Mouse (Mus musculus) CH12.LX (cell line): ENCODE measurements around the gene Rph3al. TPM values are rescaled to one million over a fixed set of nuclear protein-coding genes. Genes with fewer than 3 reads are reported as not detected.

ENCODE experiments used
- DNase-seq: peaks from one replicate; pipeline ENCODE4 v3.0.0-alpha.2; 2013; ENCODE audit errors: extremely low read depth
- H3K27ac ChIP-seq: 2 replicates; pipeline ENCODE4 v1.5.1; 2012; ENCODE audit warnings: low read depth, mild to moderate bottlenecking, control low read depth, moderate library complexity; ENCODE audit not compliant: insufficient read depth
- H3K27me3 ChIP-seq: replicated peaks from 2 replicates; pipeline ENCODE3; 2012; ENCODE audit warnings: inconsistent platforms
- H3K36me3 ChIP-seq, 2 experiments: replicated peaks in 1 of 2; 2 replicates each; pipeline versions ENCODE3 to v1.6.1; 2012; ENCODE audit warnings: inconsistent platforms in 1 of 2, low read length in 1 of 2, mild to moderate bottlenecking in 1 of 2, mixed read lengths in 1 of 2, moderate library complexity in 1 of 2; ENCODE audit not compliant: control insufficient read depth in 1 of 2, insufficient read depth in 1 of 2
- H3K4me1 ChIP-seq, 2 experiments: 2 replicates each; pipeline ENCODE4 v1.6.1; 2012; ENCODE audit warnings: inconsistent platforms in 1 of 2, moderate library complexity in 1 of 2; ENCODE audit not compliant: insufficient read depth in 2 of 2, control insufficient read depth in 1 of 2
- H3K4me2 ChIP-seq: 2 replicates; pipeline ENCODE4 v1.6.1; 2012; ENCODE audit warnings: low read depth, mild to moderate bottlenecking, control low read depth; ENCODE audit not compliant: poor library complexity, insufficient read depth, severe bottlenecking
- H3K4me3 ChIP-seq, 3 experiments: fragments of 150-350 bp in 1 of 3; sonication (generic) in 1 of 3; replicated peaks in 1 of 3; 2 replicates each; pipeline versions ENCODE3 to v1.5.1; 2011 to 2012; ENCODE audit warnings: low read depth in 2 of 3, low read length in 2 of 3, mild to moderate bottlenecking in 2 of 3, moderate library complexity in 2 of 3, control low read depth in 1 of 3, improper control_type of control experiment in 1 of 3, inconsistent platforms in 1 of 3, mixed read lengths in 1 of 3; ENCODE audit not compliant: poor library complexity in 1 of 3
- H3K79me2 ChIP-seq: replicated peaks from 2 replicates; pipeline ENCODE4 v1.6.1; 2012; ENCODE audit warnings: mild to moderate bottlenecking, moderate library complexity; ENCODE audit not compliant: control insufficient read depth, poor library complexity, insufficient read depth, severe bottlenecking; ENCODE audit errors: extremely low read depth
- H3K9ac ChIP-seq: 2 replicates; pipeline ENCODE4 v1.6.1; 2012; ENCODE audit warnings: low read depth, mild to moderate bottlenecking, control low read depth, moderate library complexity; ENCODE audit not compliant: insufficient read depth
- H3K9me3 ChIP-seq: replicated peaks from 2 replicates; pipeline ENCODE3; 2012; ENCODE audit warnings: low read length, inconsistent platforms, mixed read lengths
- BHLHE40 ChIP-seq: IDR thresholded peaks from 2 replicates; pipeline ENCODE4 v1.6.1; 2011; ENCODE audit warnings: mild to moderate bottlenecking, low read depth, low read length, improper control_type of control experiment
- CTCF ChIP-seq, 2 experiments: IDR thresholded peaks in 1 of 2; conservative IDR thresholded peaks in 1 of 2; 2 replicates each; pipeline ENCODE4 v1.5.1; 2011 to 2012; ENCODE audit warnings: low read depth in 2 of 2, low read length in 2 of 2, improper control_type of control experiment in 1 of 2, inconsistent platforms in 1 of 2, mild to moderate bottlenecking in 1 of 2, moderate library complexity in 1 of 2
- ELF1 ChIP-seq: IDR thresholded peaks from 2 replicates; pipeline ENCODE4 v1.6.1; 2014; ENCODE audit warnings: low read depth, mild to moderate bottlenecking, inconsistent platforms, low read length, improper control_type of control experiment
- ETS1 ChIP-seq: conservative IDR thresholded peaks from 2 replicates; pipeline ENCODE4 v1.6.1; 2012; ENCODE audit warnings: low read depth, mild to moderate bottlenecking, inconsistent platforms, low read length, improper control_type of control experiment, moderate library complexity
- JUND ChIP-seq: conservative IDR thresholded peaks from 2 replicates; pipeline ENCODE4 v1.6.1; 2011; ENCODE audit warnings: low read depth, low read length, improper control_type of control experiment
- MAFK ChIP-seq: IDR thresholded peaks from 2 replicates; pipeline ENCODE4 v1.6.1; 2011; ENCODE audit warnings: low read length, improper control_type of control experiment; ENCODE audit not compliant: insufficient replicate concordance
- MYC ChIP-seq: IDR thresholded peaks from 2 replicates; pipeline ENCODE4 v1.6.1; 2011; ENCODE audit warnings: low read depth, mild to moderate bottlenecking, improper control_type of control experiment, low read length
- POLR2AphosphoS2 ChIP-seq: IDR thresholded peaks from 2 replicates; pipeline ENCODE4 v1.6.1; 2011; ENCODE audit warnings: low read depth, low read length, improper control_type of control experiment
- RAD21 ChIP-seq: IDR thresholded peaks from 2 replicates; pipeline ENCODE4 v1.6.1; 2011; ENCODE audit warnings: low read depth, mild to moderate bottlenecking, low read length, improper control_type of control experiment, moderate library complexity
- SMC3 ChIP-seq: IDR thresholded peaks from 2 replicates; pipeline ENCODE4 v1.6.1; 2011; ENCODE audit warnings: low read depth, low read length, improper control_type of control experiment
- ZC3H11A ChIP-seq: IDR thresholded peaks from 2 replicates; pipeline ENCODE4 v1.6.1; 2012; ENCODE audit warnings: low read depth, mild to moderate bottlenecking, inconsistent platforms, low read length, improper control_type of control experiment
- dilution Hi-C: fragments of 300-500 bp; cut with MboI; formaldehyde crosslinking; loops from 2 replicates; pipeline ENCODE4 v1.14.3; 2020; ENCODE audit warnings: low sequenced_read_pairs; ENCODE audit not compliant: extremely low pct_unique_long_range_greater_than_20kb, extremely low pct_ligation_motif_present
- in situ Hi-C: fragments of 300-500 bp; cut with MboI; formaldehyde crosslinking; loops from 3 replicates; pipeline ENCODE4 v1.14.3; 2019; ENCODE audit warnings: low sequenced_read_pairs, low pct_ligation_motif_present, low pct_unique_long_range_greater_than_20kb, mixed read lengths
- polyA plus RNA-seq: library from polyadenylated mRNA; unstranded; fragments of >175 nt; gene quantifications from 2 replicates; pipeline ENCODE4 v1.2.1, GENCODE M21; 2012; ENCODE audit warnings: low read depth; ENCODE audit not compliant: insufficient read length
- total RNA-seq, 2 experiments: library from RNA; depleted of rRNA; stranded (reverse); fragments of 300-350 nt in 1 of 2; fragments of >200 nt in 1 of 2; gene quantifications; 2 replicates each; pipeline ENCODE4 v1.2.3; 2012 to 2014

The Rph3al gene
- total and polyA plus RNA-seq, 3 experiments, result 0.34 to 0.39 TPM; not detected in 1

DNA sequence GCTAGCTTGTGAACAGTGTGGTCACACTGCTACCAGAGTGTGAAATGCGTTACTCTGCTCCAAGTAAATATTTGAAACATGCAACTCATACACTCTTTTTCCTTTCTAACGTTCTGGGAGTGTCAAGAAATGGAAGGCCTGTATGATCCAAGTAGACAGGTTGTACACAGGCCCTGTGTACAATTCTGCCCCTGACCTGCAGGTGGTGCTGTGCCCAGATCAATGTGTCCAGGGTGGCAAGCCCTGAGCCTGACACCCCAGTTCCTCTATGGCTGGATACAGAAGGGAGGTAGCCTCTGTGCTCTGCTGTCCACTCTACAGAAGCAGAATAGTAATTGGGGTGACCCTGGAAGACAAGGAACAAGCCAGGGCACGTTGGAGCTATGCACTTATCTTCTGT, 24.3 kb downstream of the Rph3al start:
- no peak overlapping the region for H3K4me2 ChIP-seq
- H3K9me3 ChIP-seq, result peaks cover 10% of the 10 kb centered on the region
- peaks cover 0 to 7% of the 10 kb centered on the region in 2 experiments; a peak in 1 of 4 replicates for H3K4me1 ChIP-seq
- dilution Hi-C loops, result no loop called here
- no peak overlapping the region for H3K4me3 ChIP-seq
- TF ChIP-seq ETS1 (no peak), JUND (no peak), RAD21 (peak; percentile 45), CTCF (conservative IDR thresholded peaks at IDR 0.05 in 1 of 2, IDR thresholded peaks at IDR 0.05 in 1 of 2; ENCODE audit: low read depth in 2 of 2, low read length in 2 of 2) (peak; percentile 79 to 85), SMC3 (peak; percentile 66)
- TF ChIP-seq, all 38 proteins: peak for 3
- Histone ChIP-seq H3K9ac (no peak overlapping the region), H3K27me3 (peaks cover 6% of the 10 kb centered on the region), H3K27ac (no peak overlapping the region), H3K79me2 (no peaks in the 10 kb centered on the region), H3K36me3 (no peaks in the 10 kb centered on the region)
- DNase-seq, result peak; percentile 67
- in situ Hi-C loops, result loop anchor here (5.0 kb wide), 1 partner anchor 53 kb away; no protein-coding TSS in a partner anchor

GRCm38 (mm10) chr11:75912944-75913657, 25.1 kb downstream of the Rph3al start:
- Histone ChIP-seq H3K9ac (no peak overlapping the region), H3K79me2 (no peaks in the 10 kb centered on the region), H3K27me3 (peaks cover 6% of the 10 kb centered on the region), H3K27ac (no peak overlapping the region), H3K4me1 (peaks cover 0 to 7% of the 10 kb centered on the region in 2 experiments; a peak in 1 of 4 replicates), H3K4me3 (no peak overlapping the region), H3K4me2 (no peak overlapping the region), H3K36me3 (no peaks in the 10 kb centered on the region), H3K9me3 (peaks cover 10% of the 10 kb centered on the region)
- TF ChIP-seq ZC3H11A, result no peak
- TF ChIP-seq ELF1, result peak; percentile 39; the same call in 1 of the 2 replicates
- no peak for TF ChIP-seq POLR2AphosphoS2
- TF ChIP-seq MYC, result peak; percentile 46; the same call in 1 of the 2 replicates
- peak; percentile 88 for TF ChIP-seq SMC3
- TF ChIP-seq RAD21, result peak; percentile 53
- no peak for TF ChIP-seq BHLHE40
- TF ChIP-seq CTCF (conservative IDR thresholded peaks at IDR 0.05 in 1 of 2, IDR thresholded peaks at IDR 0.05 in 1 of 2; ENCODE audit: low read depth in 2 of 2, low read length in 2 of 2), result peak; percentile 87 to 90
- 0 out of 2 replicates have a peak, but pooled peaks have one; percentile 19 for TF ChIP-seq MAFK
- in situ Hi-C loops (loop anchor here (5.0 kb wide), 1 partner anchor 54 kb away; no protein-coding TSS in a partner anchor), dilution Hi-C loops (no loop called here)
- peak; percentile 51 for DNase-seq
